Mouse (Mus musculus): ENCODE measurements at regions not wholly inside any gene's neighbourhood (a gene's known extent, or its start where the extent isn't known, plus 50 kb on each side); places are given as distances from the start of the nearest gene placed in this dataset.

DNA sequence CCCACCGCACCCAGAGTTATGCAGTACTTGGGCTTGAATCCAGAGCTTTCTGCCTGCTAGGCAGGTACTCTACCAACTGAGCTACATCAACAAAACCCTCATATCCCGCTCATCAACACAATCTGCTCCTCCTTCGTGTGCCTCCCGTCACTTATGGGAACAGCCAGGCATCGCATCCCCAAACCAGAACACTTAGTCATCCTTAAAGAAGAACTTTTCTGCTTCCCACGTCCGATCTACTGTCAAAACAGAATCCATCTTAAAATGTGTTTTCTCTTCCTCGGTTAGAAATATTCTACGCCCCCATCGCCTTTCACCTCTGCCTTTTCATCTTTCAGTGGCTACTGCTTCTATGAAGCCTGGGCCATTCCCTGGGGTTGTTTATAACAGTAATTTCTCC is 52.2 kb upstream of the Sub1 start:
- TF ChIP-seq CTCF (conservative IDR thresholded peaks at IDR 0.05; ENCODE audit: insufficient read depth, insufficient read length, low read depth, low read length) (no peak), POLR2A (IDR thresholded peaks at IDR 0.05; ENCODE audit: low read depth, low read length) (no peak)
